Mouse (Mus musculus): ENCODE measurements around the gene Ccdc85c. TPM values are rescaled to one million over a fixed set of nuclear protein-coding genes. Genes with fewer than 3 reads are reported as not detected.
A peak's percentile ranks its signal among the peaks of the same experiment; 100 is the strongest.

Gene Ccdc85c
- polyA plus RNA-seq, 1 experiment from 2014 or later = 7.0 TPM

GRCm38 (mm10) chr12:108245579-108245978, 29.6 kb downstream of the Ccdc85c start:
- 51% methylated on average over 9 of the region's 9 CpGs for WGBS
- no peaks in the 10 kb centered on the region for H3K27me3 ChIP-seq (ENCODE audit: control insufficient read depth, insufficient read depth, low read length)

GRCm38 (mm10) chr12:108244778-108245177, 30.4 kb downstream of the Ccdc85c start:
- TF ChIP-seq EP300 (optimal IDR thresholded peaks at IDR 0.05) (no peak), CTCF (IDR thresholded peaks at IDR 0.05; ENCODE audit: low read depth) (no peak)
- Histone ChIP-seq H3K36me3 (ENCODE audit: control insufficient read depth, insufficient read depth, low read length) (no peaks in the 10 kb centered on the region), H3K4me1 (replicated peaks; ENCODE audit: control insufficient read depth, insufficient read depth) (peaks cover 12% of the 10 kb centered on the region), H3K4me3 (ENCODE audit: low read depth, low read length) (no peak overlapping the region), H3K4me2 (replicated peaks; ENCODE audit: low read depth) (peak overlapping the region; percentile 35), H3K9ac (ENCODE audit: low read length) (peak overlapping the region; percentile 53), H3K27me3 (ENCODE audit: control insufficient read depth, insufficient read depth, low read length) (no peaks in the 10 kb centered on the region), H3K27ac (replicated peaks) (peak overlapping the region; percentile 75), H3K9me3 (ENCODE audit: control insufficient read depth, low read length) (no peaks in the 10 kb centered on the region)
- WGBS = 6% methylated on average over 8 of the region's 8 CpGs
- DNase-seq (ENCODE audit: low spot score) = peak; percentile 84
- ATAC-seq (ENCODE audit: low FRiP score, low TSS enrichment) = peak; percentile 38

More at GRCm38 (mm10) chr12:108245579-108245978, 29.6 kb downstream of the Ccdc85c start:
- no peak overlapping the region for H3K4me3 ChIP-seq (ENCODE audit: low read depth, low read length)
- no peaks in the 10 kb centered on the region for H3K9me3 ChIP-seq (ENCODE audit: control insufficient read depth, low read length)
- no peaks in the 10 kb centered on the region for H3K36me3 ChIP-seq (ENCODE audit: control insufficient read depth, insufficient read depth, low read length)
- H3K4me1 ChIP-seq (replicated peaks; ENCODE audit: control insufficient read depth, insufficient read depth) = peaks cover 12% of the 10 kb centered on the region
- DNase-seq (ENCODE audit: low spot score) = no peak
- 0 out of 2 replicates have a peak overlapping the region, but pooled peaks have one; percentile 71 for H3K27ac ChIP-seq (replicated peaks)
- no peak for ATAC-seq (ENCODE audit: low FRiP score, low TSS enrichment)
- 0 out of 2 replicates have a peak overlapping the region, but pooled peaks have one; percentile 2 for H3K4me2 ChIP-seq (replicated peaks; ENCODE audit: low read depth)
- H3K9ac ChIP-seq (ENCODE audit: low read length) = no peak overlapping the region
- no peak for TF ChIP-seq CTCF (IDR thresholded peaks at IDR 0.05; ENCODE audit: low read depth)
- TF ChIP-seq EP300 (optimal IDR thresholded peaks at IDR 0.05) = no peak

- TF ChIP-seq EP300 (optimal IDR thresholded peaks at IDR 0.05) (no peak), CTCF (IDR thresholded peaks at IDR 0.05; ENCODE audit: low read depth) (no peak)
- Histone ChIP-seq H3K9me3 (ENCODE audit: control insufficient read depth, low read length) (no peaks in the 10 kb centered on the region), H3K27ac (replicated peaks) (no peak overlapping the region), H3K36me3 (ENCODE audit: control insufficient read depth, insufficient read depth, low read length) (no peaks in the 10 kb centered on the region), H3K9ac (ENCODE audit: low read length) (no peak overlapping the region), H3K4me3 (ENCODE audit: low read depth, low read length) (no peak overlapping the region), H3K4me1 (replicated peaks; ENCODE audit: control insufficient read depth, insufficient read depth) (peaks cover 14% of the 10 kb centered on the region), H3K27me3 (ENCODE audit: control insufficient read depth, insufficient read depth, low read length) (no peaks in the 10 kb centered on the region), H3K4me2 (replicated peaks; ENCODE audit: low read depth) (no peak overlapping the region)
- no peak for DNase-seq (ENCODE audit: low spot score)
- ATAC-seq (ENCODE audit: low FRiP score, low TSS enrichment) = no peak
- WGBS = 90% methylated on average over 20 of the region's 20 CpGs
These were observed 32.9 kb downstream of the Ccdc85c start for GRCm38 (mm10) chr12:108242243-108242745.

GRCm38 (mm10) chr12:108241626-108242025, 33.6 kb downstream of the Ccdc85c start:
- ATAC-seq (ENCODE audit: low FRiP score, low TSS enrichment) (no peak), DNase-seq (ENCODE audit: low spot score) (no peak)
- Histone ChIP-seq H3K36me3 (ENCODE audit: control insufficient read depth, insufficient read depth, low read length) (no peaks in the 10 kb centered on the region), H3K9ac (ENCODE audit: low read length) (no peak overlapping the region), H3K4me2 (replicated peaks; ENCODE audit: low read depth) (no peak overlapping the region), H3K9me3 (ENCODE audit: control insufficient read depth, low read length) (no peaks in the 10 kb centered on the region), H3K4me1 (replicated peaks; ENCODE audit: control insufficient read depth, insufficient read depth) (peaks cover 12% of the 10 kb centered on the region), H3K27me3 (ENCODE audit: control insufficient read depth, insufficient read depth, low read length) (no peaks in the 10 kb centered on the region), H3K27ac (replicated peaks) (0 out of 2 replicates have a peak overlapping the region, but pooled peaks have one; percentile 24), H3K4me3 (ENCODE audit: low read depth, low read length) (no peak overlapping the region)
- no peak for TF ChIP-seq EP300 (optimal IDR thresholded peaks at IDR 0.05)
- TF ChIP-seq CTCF (IDR thresholded peaks at IDR 0.05; ENCODE audit: low read depth) = no peak
- 70% methylated on average over 6 of the region's 6 CpGs for WGBS

GRCm38 (mm10) chr12:108240953-108241588, 34.2 kb downstream of the Ccdc85c start:
- peak overlapping the region; percentile 43; the same call in 1 of the 2 replicates for H3K9ac ChIP-seq (ENCODE audit: low read length)
- H3K27me3 ChIP-seq (ENCODE audit: control insufficient read depth, insufficient read depth, low read length) = no peaks in the 10 kb centered on the region
- H3K27ac ChIP-seq (replicated peaks) = 0 out of 2 replicates have a peak overlapping the region, but pooled peaks have one; percentile 24
- no peak overlapping the region for H3K4me2 ChIP-seq (replicated peaks; ENCODE audit: low read depth)
- H3K36me3 ChIP-seq (ENCODE audit: control insufficient read depth, insufficient read depth, low read length) = no peaks in the 10 kb centered on the region
- H3K9me3 ChIP-seq (ENCODE audit: control insufficient read depth, low read length) = no peaks in the 10 kb centered on the region
- ATAC-seq (ENCODE audit: low FRiP score, low TSS enrichment) (no peak), DNase-seq (ENCODE audit: low spot score) (no peak)
- WGBS = 45% methylated on average over 21 of the region's 21 CpGs
- H3K4me3 ChIP-seq (ENCODE audit: low read depth, low read length) = no peak overlapping the region
- H3K4me1 ChIP-seq (replicated peaks; ENCODE audit: control insufficient read depth, insufficient read depth) = peaks cover 12% of the 10 kb centered on the region
- TF ChIP-seq CTCF (IDR thresholded peaks at IDR 0.05; ENCODE audit: low read depth) (peak; percentile 29), EP300 (optimal IDR thresholded peaks at IDR 0.05) (no peak)

GRCm38 (mm10) chr12:108240401-108240890, 34.8 kb downstream of the Ccdc85c start:
- DNase-seq (ENCODE audit: low spot score) (no peak), ATAC-seq (ENCODE audit: low FRiP score, low TSS enrichment) (no peak)
- no peaks in the 10 kb centered on the region for H3K36me3 ChIP-seq (ENCODE audit: control insufficient read depth, insufficient read depth, low read length)
- WGBS = 71% methylated on average over 13 of the region's 13 CpGs
- no peak overlapping the region for H3K4me3 ChIP-seq (ENCODE audit: low read depth, low read length)
- no peak overlapping the region for H3K4me2 ChIP-seq (replicated peaks; ENCODE audit: low read depth)
- H3K9ac ChIP-seq (ENCODE audit: low read length) = no peak overlapping the region
- peaks cover 12% of the 10 kb centered on the region for H3K4me1 ChIP-seq (replicated peaks; ENCODE audit: control insufficient read depth, insufficient read depth)
- 0 out of 2 replicates have a peak overlapping the region, but pooled peaks have one; percentile 24 for H3K27ac ChIP-seq (replicated peaks)
- H3K27me3 ChIP-seq (ENCODE audit: control insufficient read depth, insufficient read depth, low read length) = no peaks in the 10 kb centered on the region
- TF ChIP-seq CTCF (IDR thresholded peaks at IDR 0.05; ENCODE audit: low read depth) (no peak), EP300 (optimal IDR thresholded peaks at IDR 0.05) (no peak)
- H3K9me3 ChIP-seq (ENCODE audit: control insufficient read depth, low read length) = no peaks in the 10 kb centered on the region

Measured in stomach, postnatal 0 days (tissue).